Comparison of ENCODE assay signal across 10 mouse cellular contexts in genomic region chr14:79518761-79519662, GRCm38 (mm10). TPM values are rescaled to one million over a fixed set of nuclear protein-coding genes. Genes with fewer than 3 reads are reported as not detected.
DNase-seq lines count a peak whose midpoint lies in the region; ATAC-seq and TF ChIP-seq lines count a peak whose summit lies in the region.
"Had no signal": no experiment of that assay in that cellular context is flagged by ENCODE, and none has a peak within 500 bp of the region (broad histone marks: within the 10 kb centered on the region; RNA-seq: fewer than 3 reads in every experiment).

No protein-coding gene starts in this region.

- TF ChIP-seq POLR2A in small intestine, adult 2 months (IDR thresholded peaks at IDR 0.05; ENCODE audit: low read depth, low read length) = no peak

- peaks cover 19% of the 10 kb centered on the region for H3K4me1 ChIP-seq in lung, embryonic 16.5 days (replicated peaks; ENCODE audit: control insufficient read depth, insufficient read depth, low read length)
- H3K4me1 ChIP-seq in small intestine, adult 2 months (ENCODE audit: control insufficient read depth, insufficient read depth, insufficient read length, low read length) = peaks cover 25% of the 10 kb centered on the region; the same call in 1 of the 2 replicates

- 52% methylated on average over 19 of the region's 19 CpGs for WGBS in lung, embryonic 16.5 days
- 12% methylated on average over 19 of the region's 19 CpGs for WGBS in small intestine, adult 2 months

- H3K4me2 ChIP-seq in lung, embryonic 16.5 days (ENCODE audit: low read depth, low read length) = peak overlapping the region; percentile 8
- H3K4me2 ChIP-seq: embryonic facial prominence, embryonic 15.5 days had no signal

- no peak for ATAC-seq in lung, embryonic 16.5 days (ENCODE audit: low read depth)

- peak overlapping the region; percentile 7; the same call in 1 of the 2 replicates for H3K27ac ChIP-seq in lung, embryonic 16.5 days (ENCODE audit: low read length)
- peak overlapping the region; percentile 76 for H3K27ac ChIP-seq in small intestine, adult 2 months (ENCODE audit: insufficient read depth, low read depth, low read length)
- H3K27ac ChIP-seq: embryonic facial prominence, embryonic 15.5 days had no signal

- no peaks in the 10 kb centered on the region for H3K36me3 ChIP-seq in lung, embryonic 16.5 days (ENCODE audit: control insufficient read depth, insufficient read depth, low read length)
- no peaks in the 10 kb centered on the region; the same call in 1 of the 2 replicates for H3K36me3 ChIP-seq in small intestine, adult 2 months (ENCODE audit: control insufficient read depth, insufficient read depth, low read length)
- H3K36me3 ChIP-seq: embryonic facial prominence, embryonic 15.5 days had no signal

- DNase-seq in adrenal gland, postnatal 14 days = peak; percentile 41
- no peak for DNase-seq in adrenal gland, postnatal 25 days
- DNase-seq in lung, postnatal 14 days = no peak
- DNase-seq in induced T-regulatory cell, adult 2 months (ENCODE audit: low read depth) = peak; percentile 74
- DNase-seq in left cerebral cortex, adult 18-20 months (ENCODE audit: low spot score in 2 of 2) = no peak
- DNase-seq in layer of hippocampus, postnatal 14 days (ENCODE audit: low spot score in 2 of 2) = no peak
- DNase-seq: adrenal gland, postnatal 10 days had no signal

- H3K27me3 ChIP-seq in lung, embryonic 16.5 days (ENCODE audit: control insufficient read depth, insufficient read depth, low read depth, low read length) = no peaks in the 10 kb centered on the region
- H3K27me3 ChIP-seq in small intestine, adult 2 months (ENCODE audit: control insufficient read depth, insufficient read depth, low read length) = no peaks in the 10 kb centered on the region
- H3K27me3 ChIP-seq: embryonic facial prominence, embryonic 15.5 days had no signal

- no peaks in the 10 kb centered on the region for H3K9me3 ChIP-seq in lung, embryonic 16.5 days (ENCODE audit: control insufficient read depth, low read length)
- H3K9me3 ChIP-seq: embryonic facial prominence, embryonic 15.5 days had no signal

- peak overlapping the region; percentile 26; the same call in 1 of the 2 replicates for H3K9ac ChIP-seq in lung, embryonic 16.5 days (ENCODE audit: low read length)
- H3K9ac ChIP-seq: embryonic facial prominence, embryonic 15.5 days had no signal

- H3K4me3 ChIP-seq in lung, embryonic 16.5 days (ENCODE audit: low read length) = 0 out of 2 replicates have a peak overlapping the region, but pooled peaks have one; percentile 4
- peak overlapping the region; percentile 46 for H3K4me3 ChIP-seq in small intestine, adult 2 months (ENCODE audit: low read depth, low read length)
- H3K4me3 ChIP-seq: embryonic facial prominence, embryonic 15.5 days had no signal

- no peak for TF ChIP-seq CTCF in small intestine, adult 2 months (IDR thresholded peaks at IDR 0.05; ENCODE audit: extremely low read depth, insufficient read length, insufficient replicate concordance, low read depth, low read length)

RNA-seq across cellular contexts. Expression of gene Wbp4, which starts 37.7 kb away (rescaled TPM):
- 34.3 and 38.9 TPM in 2 replicates for total RNA-seq in adrenal gland, postnatal 14 days (2021)
- 39.5 and 45.8 TPM in 2 replicates for total RNA-seq in adrenal gland, postnatal 25 days (2021)
- polyA plus RNA-seq in lung, embryonic 16.5 days (2015; fragmentation: Nextera tagmentation; extraction: Ambion mirVana) = 39.1 and 43.1 TPM in 2 replicates
- 0.98 and 2.0 TPM in 2 replicates for polyA plus RNA-seq in small intestine, adult 2 months (2012; rRNA removed)
- 10 to 100 TPM; 49.9 to 52.8 TPM for total RNA-seq in left cerebral cortex, adult 18-20 months (2021)
- total RNA-seq in layer of hippocampus, postnatal 14 days (2021) = 10 to 100 TPM; 44.0 to 47.7 TPM

RNA-seq across cellular contexts. Expression of gene Elf1, which starts 38.0 kb away (rescaled TPM):
- total RNA-seq in adrenal gland, postnatal 14 days (2021) = 23.6 and 33.8 TPM in 2 replicates
- 20.8 and 27.7 TPM in 2 replicates for total RNA-seq in adrenal gland, postnatal 25 days (2021)
- polyA plus RNA-seq in lung, embryonic 16.5 days (2015; fragmentation: Nextera tagmentation; extraction: Ambion mirVana) = 14.0 and 14.5 TPM in 2 replicates
- polyA plus RNA-seq in small intestine, adult 2 months (2012; rRNA removed) = 6.4 and 20.1 TPM in 2 replicates
- total RNA-seq in left cerebral cortex, adult 18-20 months (2021) = 1 to 10 TPM; 4.5 to 4.7 TPM
- total RNA-seq in layer of hippocampus, postnatal 14 days (2021) = 1 to 10 TPM; 6.0 to 6.3 TPM

Comparison
In these comparisons a context has a peak if more than half of its experiments do, and no peak if none do; other contexts are left out.
1. DNase-seq: peak in adrenal gland, postnatal 14 days (single experiment) and induced T-regulatory cell, adult 2 months (single experiment); none in adrenal gland, postnatal 25 days (single experiment), lung, postnatal 14 days (single experiment), left cerebral cortex, adult 18-20 months (0 of 2) and layer of hippocampus, postnatal 14 days (0 of 2).